Mouse (Mus musculus): ENCODE data around the gene Dand5. TPM values are rescaled to one million over a fixed set of nuclear protein-coding genes. Genes with fewer than 3 reads are reported as not detected.
A peak's percentile ranks its signal among the peaks of the same experiment; 100 is the strongest.

Dand5 gene
- total and polyA plus RNA-seq, 3 experiments, result 2.1 to 7.1 (median 2.2) TPM

DNA sequence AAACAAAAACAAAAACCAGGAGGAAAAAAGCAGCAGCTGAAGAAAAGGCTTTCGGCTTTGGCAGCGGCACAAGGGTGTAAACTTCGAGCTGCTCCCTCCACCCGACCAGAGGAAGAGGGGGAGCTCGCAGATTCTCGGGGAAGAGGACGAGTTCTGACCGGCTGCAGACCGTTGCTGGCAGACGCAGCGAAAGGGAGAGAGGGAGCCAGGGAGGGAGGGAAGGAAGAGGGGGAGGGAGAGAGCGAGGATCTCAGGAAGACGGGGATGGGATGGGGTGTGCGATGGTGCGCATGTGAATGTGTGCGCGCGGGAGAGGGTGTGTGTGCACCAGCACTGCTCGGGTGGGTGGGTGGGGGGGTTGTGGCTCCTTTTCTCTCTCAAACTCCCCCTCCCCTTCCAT lies 48.8 kb downstream of the Dand5 start:
- ATAC-seq (ENCODE audit: extremely low read depth, insufficient number of reproducible peaks, low FRiP score, poor library complexity, severe bottlenecking) (no peak), DNase-seq (ENCODE audit: low spot score) (no peak)
- no peaks in the 10 kb centered on the region for H3K9me3 ChIP-seq (replicated peaks)
- H3K4me3 ChIP-seq (ENCODE audit: low read depth, low read length), result peak overlapping the region; percentile 56; the same call in 1 of the 2 replicates
- peaks cover 54% of the 10 kb centered on the region for H3K27me3 ChIP-seq (ENCODE audit: insufficient read depth, low read length)
- TF ChIP-seq POLR2AphosphoS5 (IDR thresholded peaks at IDR 0.05; ENCODE audit: insufficient replicate concordance, low read depth, low read length) (no peak), TAL1 (conservative IDR thresholded peaks at IDR 0.05; ENCODE audit: low read depth, low read length) (no peak), CTCF (IDR thresholded peaks at IDR 0.05; ENCODE audit: low read depth, low read length) (no peak), GATA1 (IDR thresholded peaks at IDR 0.05; ENCODE audit: borderline replicate concordance, low read length) (no peak), GATA2 (IDR thresholded peaks at IDR 0.05; ENCODE audit: borderline replicate concordance, low read depth, low read length) (no peak)
- peaks cover 29% of the 10 kb centered on the region for H3K36me3 ChIP-seq (replicated peaks)
- H3K4me1 ChIP-seq (ENCODE audit: insufficient read depth, low read depth, low read length), result peaks cover 14% of the 10 kb centered on the region

DNA sequence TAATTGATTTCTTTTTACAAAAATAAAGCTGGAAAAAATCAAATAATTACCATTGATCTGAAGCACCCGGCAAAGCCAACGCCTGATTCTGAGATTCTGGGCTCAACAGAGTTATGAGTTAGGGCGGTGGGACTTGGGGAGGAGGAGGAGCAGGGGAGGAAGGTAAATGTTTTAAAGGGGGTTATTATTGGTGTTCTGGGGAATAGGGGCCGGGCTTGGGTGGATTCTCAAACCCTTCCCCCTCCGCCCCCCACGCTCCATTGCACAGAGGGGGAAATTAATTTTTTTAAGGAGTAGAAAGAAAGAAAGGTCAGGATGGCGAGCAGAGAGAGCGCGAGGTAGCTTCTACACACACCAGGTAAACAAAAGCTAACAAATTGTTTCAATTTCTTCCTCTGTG lies 49.3 kb downstream of the Dand5 start:
- ATAC-seq (ENCODE audit: extremely low read depth, insufficient number of reproducible peaks, low FRiP score, poor library complexity, severe bottlenecking) (no peak), DNase-seq (ENCODE audit: low spot score) (no peak)
- peaks cover 14% of the 10 kb centered on the region for H3K4me1 ChIP-seq (ENCODE audit: insufficient read depth, low read depth, low read length)
- TF ChIP-seq GATA1 (IDR thresholded peaks at IDR 0.05; ENCODE audit: borderline replicate concordance, low read length) (no peak), CTCF (IDR thresholded peaks at IDR 0.05; ENCODE audit: low read depth, low read length) (no peak), POLR2AphosphoS5 (IDR thresholded peaks at IDR 0.05; ENCODE audit: insufficient replicate concordance, low read depth, low read length) (no peak), GATA2 (IDR thresholded peaks at IDR 0.05; ENCODE audit: borderline replicate concordance, low read depth, low read length) (no peak), TAL1 (conservative IDR thresholded peaks at IDR 0.05; ENCODE audit: low read depth, low read length) (no peak)
- no peak overlapping the region; the same call in 1 of the 2 replicates for H3K4me3 ChIP-seq (ENCODE audit: low read depth, low read length)
- peaks cover 57% of the 10 kb centered on the region for H3K27me3 ChIP-seq (ENCODE audit: insufficient read depth, low read length)
- H3K36me3 ChIP-seq (replicated peaks), result peaks cover 35% of the 10 kb centered on the region
- no peaks in the 10 kb centered on the region for H3K9me3 ChIP-seq (replicated peaks)

DNA sequence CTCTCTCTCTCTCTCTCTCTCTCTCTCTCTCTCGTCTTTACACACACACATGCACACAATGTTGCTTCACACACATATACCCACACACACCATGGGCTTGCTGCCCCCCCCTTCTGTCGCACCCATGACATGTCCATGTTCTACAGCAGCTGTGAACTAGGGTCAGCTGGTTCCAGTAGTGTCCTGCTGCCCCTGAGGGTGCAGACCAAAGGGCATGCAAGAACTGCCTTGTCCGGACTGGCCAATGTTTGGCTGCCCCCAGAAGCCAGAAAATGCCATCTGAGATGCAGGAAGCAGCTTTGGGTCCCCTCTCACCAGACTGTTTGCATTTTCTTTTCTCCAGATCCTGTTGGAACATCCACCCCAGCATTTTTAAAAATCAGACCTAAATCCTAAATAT lies 50.0 kb downstream of the Dand5 start:
- ATAC-seq (ENCODE audit: extremely low read depth, insufficient number of reproducible peaks, low FRiP score, poor library complexity, severe bottlenecking), result no peak
- no peak for DNase-seq (ENCODE audit: low spot score)
- TF ChIP-seq POLR2AphosphoS5 (IDR thresholded peaks at IDR 0.05; ENCODE audit: insufficient replicate concordance, low read depth, low read length), result no peak
- Histone ChIP-seq H3K27me3 (ENCODE audit: insufficient read depth, low read length) (peaks cover 58% of the 10 kb centered on the region), H3K9me3 (replicated peaks) (no peaks in the 10 kb centered on the region), H3K4me3 (ENCODE audit: low read depth, low read length) (no peak overlapping the region), H3K4me1 (ENCODE audit: insufficient read depth, low read depth, low read length) (peaks cover 14% of the 10 kb centered on the region), H3K36me3 (replicated peaks) (peaks cover 40% of the 10 kb centered on the region)

DNA sequence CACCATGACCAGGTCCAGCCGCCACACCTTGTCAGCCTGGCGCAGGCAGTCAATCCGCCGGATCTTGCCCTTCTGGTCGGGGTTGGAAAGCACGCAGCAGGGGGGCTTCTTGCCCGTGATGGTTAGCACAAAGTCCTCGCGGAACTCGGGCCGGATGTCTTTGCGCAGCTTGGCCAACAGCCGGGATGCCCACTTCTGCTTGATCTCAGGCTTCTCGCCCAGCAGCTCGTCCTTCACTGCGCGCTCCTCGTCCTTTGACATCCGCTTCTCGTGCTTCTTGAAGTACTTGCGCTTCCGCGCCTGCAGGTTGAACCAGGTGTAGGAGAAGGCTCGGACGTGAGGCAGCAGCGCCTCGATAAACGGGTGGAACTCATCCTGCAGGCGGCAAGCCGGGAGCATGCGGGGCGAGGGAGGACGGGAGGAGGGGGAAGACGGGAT lies 50.7 kb downstream of the Dand5 start:
- TF ChIP-seq POLR2AphosphoS5 (IDR thresholded peaks at IDR 0.05; ENCODE audit: insufficient replicate concordance, low read depth, low read length) (no peak), TAL1 (conservative IDR thresholded peaks at IDR 0.05; ENCODE audit: low read depth, low read length) (no peak), GATA1 (IDR thresholded peaks at IDR 0.05; ENCODE audit: borderline replicate concordance, low read length) (no peak), GATA2 (IDR thresholded peaks at IDR 0.05; ENCODE audit: borderline replicate concordance, low read depth, low read length) (no peak), CTCF (IDR thresholded peaks at IDR 0.05; ENCODE audit: low read depth, low read length) (no peak)
- Histone ChIP-seq H3K9me3 (replicated peaks) (no peaks in the 10 kb centered on the region), H3K4me3 (ENCODE audit: low read depth, low read length) (no peak overlapping the region), H3K27me3 (ENCODE audit: insufficient read depth, low read length) (peaks cover 64% of the 10 kb centered on the region), H3K4me1 (ENCODE audit: insufficient read depth, low read depth, low read length) (peaks cover 14% of the 10 kb centered on the region), H3K36me3 (replicated peaks) (peaks cover 47% of the 10 kb centered on the region)
- ATAC-seq (ENCODE audit: extremely low read depth, insufficient number of reproducible peaks, low FRiP score, poor library complexity, severe bottlenecking) (no peak), DNase-seq (ENCODE audit: low spot score) (no peak)

DNA sequence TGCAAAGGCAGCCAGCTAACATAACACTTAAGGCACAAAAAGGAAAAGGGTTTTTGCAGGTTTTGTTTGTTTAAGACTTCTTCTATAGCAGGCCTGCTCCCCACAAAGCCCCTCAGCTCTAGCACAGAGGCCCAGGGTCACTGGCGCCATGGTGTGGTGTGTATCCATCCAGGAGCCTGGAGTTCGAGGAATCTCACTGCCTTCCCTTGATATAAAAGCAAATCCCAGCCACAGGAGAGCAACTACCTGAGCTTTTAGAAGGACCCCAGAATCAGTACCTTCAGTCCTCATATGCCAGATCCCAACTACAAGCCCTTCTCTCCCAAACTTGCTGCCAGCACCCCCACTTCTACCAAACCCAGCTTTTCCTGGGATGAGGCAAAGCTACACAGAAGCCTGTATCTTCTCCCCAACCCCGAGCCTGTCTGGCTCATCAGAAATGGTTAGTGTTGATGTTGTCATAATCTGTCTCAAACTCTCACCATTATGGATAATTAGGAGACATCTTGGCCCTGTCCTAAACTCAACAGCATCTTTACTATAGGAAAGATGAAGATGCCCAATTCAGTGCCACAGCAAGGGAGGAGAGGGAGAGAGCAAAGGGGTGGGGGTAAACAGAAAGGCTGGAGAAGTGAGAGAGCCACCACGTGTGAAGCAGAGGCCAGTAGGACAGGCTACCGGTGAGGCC lies 51.5 kb downstream of the Dand5 start:
- TF ChIP-seq POLR2AphosphoS5 (IDR thresholded peaks at IDR 0.05; ENCODE audit: insufficient replicate concordance, low read depth, low read length), result no peak
- no peak for TF ChIP-seq CTCF (IDR thresholded peaks at IDR 0.05; ENCODE audit: low read depth, low read length)
- Histone ChIP-seq H3K4me1 (ENCODE audit: insufficient read depth, low read depth, low read length) (peaks cover 14% of the 10 kb centered on the region), H3K9me3 (replicated peaks) (no peaks in the 10 kb centered on the region), H3K36me3 (replicated peaks) (peaks cover 54% of the 10 kb centered on the region), H3K4me3 (ENCODE audit: low read depth, low read length) (no peak overlapping the region), H3K27me3 (ENCODE audit: insufficient read depth, low read length) (peaks cover 61% of the 10 kb centered on the region)
- ATAC-seq (ENCODE audit: extremely low read depth, insufficient number of reproducible peaks, low FRiP score, poor library complexity, severe bottlenecking) (no peak), DNase-seq (ENCODE audit: low spot score) (no peak)

DNA sequence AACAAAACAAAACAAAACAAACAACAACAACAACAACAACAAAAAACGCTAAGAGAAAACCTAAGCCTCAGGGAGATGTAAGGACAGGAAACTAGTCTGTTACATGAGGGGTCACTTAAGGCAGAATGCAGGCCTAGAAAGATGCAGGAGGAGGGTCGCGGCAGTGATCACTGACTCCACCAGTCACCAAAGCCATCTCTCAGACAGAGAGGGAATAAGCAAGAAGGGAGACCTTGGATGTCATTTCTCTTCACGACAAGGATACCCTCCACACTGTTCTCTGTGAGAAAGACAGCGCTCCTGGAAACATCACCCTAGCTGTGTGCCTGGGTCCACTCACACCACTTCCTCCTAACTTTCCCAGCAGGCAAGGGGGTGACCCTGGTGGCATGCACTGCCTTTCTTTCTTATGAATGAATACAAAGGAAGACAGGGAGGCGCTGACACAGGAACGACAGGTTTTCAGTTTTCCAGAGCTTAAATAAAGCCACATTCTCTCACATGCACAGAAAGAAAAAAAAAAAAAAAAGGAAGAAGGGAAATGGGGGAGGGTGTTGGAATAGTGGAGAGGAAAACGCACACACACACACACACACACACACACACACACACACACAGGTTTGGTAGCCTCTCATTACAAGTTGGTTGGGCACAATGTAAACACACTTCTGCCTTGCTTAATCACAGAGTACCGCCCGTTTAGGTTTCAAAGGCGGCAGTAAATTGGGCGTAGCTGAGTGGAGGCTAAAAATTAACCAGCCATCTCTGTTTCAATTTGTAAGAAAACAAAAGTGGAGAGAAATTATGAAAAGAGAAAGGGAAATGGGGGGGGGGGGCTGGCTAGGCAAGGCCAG lies 52.3 kb downstream of the Dand5 start:
- Histone ChIP-seq H3K36me3 (replicated peaks) (peaks cover 58% of the 10 kb centered on the region), H3K9me3 (replicated peaks) (no peaks in the 10 kb centered on the region), H3K4me1 (ENCODE audit: insufficient read depth, low read depth, low read length) (peaks cover 10% of the 10 kb centered on the region), H3K27me3 (ENCODE audit: insufficient read depth, low read length) (peaks cover 53% of the 10 kb centered on the region), H3K4me3 (ENCODE audit: low read depth, low read length) (no peak overlapping the region)
- TF ChIP-seq CTCF (IDR thresholded peaks at IDR 0.05; ENCODE audit: low read depth, low read length), result no peak
- no peak for TF ChIP-seq GATA2 (IDR thresholded peaks at IDR 0.05; ENCODE audit: borderline replicate concordance, low read depth, low read length)
- no peak for TF ChIP-seq GATA1 (IDR thresholded peaks at IDR 0.05; ENCODE audit: borderline replicate concordance, low read length)
- no peak for TF ChIP-seq POLR2AphosphoS5 (IDR thresholded peaks at IDR 0.05; ENCODE audit: insufficient replicate concordance, low read depth, low read length)
- no peak for TF ChIP-seq TAL1 (conservative IDR thresholded peaks at IDR 0.05; ENCODE audit: low read depth, low read length)
- ATAC-seq (ENCODE audit: extremely low read depth, insufficient number of reproducible peaks, low FRiP score, poor library complexity, severe bottlenecking) (no peak), DNase-seq (ENCODE audit: low spot score) (no peak)

Data from G1E (cell line).